Mouse (Mus musculus): ENCODE results near the gene Mapkap1. TPM values are rescaled to one million over a fixed set of nuclear protein-coding genes. Genes with fewer than 3 reads are reported as not detected.

The Mapkap1 gene
- polyA plus RNA-seq, 1 experiment from 2014 or later, result 62.1 TPM

DNA sequence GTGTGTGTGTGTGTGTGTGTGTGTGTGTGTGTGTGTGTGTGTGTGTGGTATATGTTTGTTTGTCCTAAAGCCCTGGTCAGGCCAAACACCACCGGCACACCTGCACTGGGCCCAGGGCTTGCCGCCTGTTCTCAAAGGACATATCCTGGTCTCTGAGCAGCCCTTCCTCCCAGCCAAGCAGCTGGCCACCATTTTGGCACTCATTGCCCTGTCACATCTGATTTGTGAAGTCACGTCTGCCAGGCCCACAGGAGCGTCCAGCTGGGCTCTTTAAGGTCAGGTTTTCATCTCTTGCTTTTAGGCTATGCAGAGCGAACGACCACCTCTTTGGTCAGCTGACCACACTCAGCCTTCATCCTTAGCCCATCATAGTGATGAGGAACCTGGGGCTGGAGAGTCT lies 223.9 kb downstream of the Mapkap1 start:
- DNase-seq (ENCODE audit: low spot score) (no peak), ATAC-seq (no peak)
- 81% methylated on average over 6 of the region's 6 CpGs for WGBS
- Histone ChIP-seq H3K4me2 (replicated peaks; ENCODE audit: low read depth, low read length) (no peak overlapping the region), H3K9me3 (ENCODE audit: low read length) (no peaks in the 10 kb centered on the region), H3K36me3 (ENCODE audit: insufficient read depth, low read length) (no peaks in the 10 kb centered on the region; the same call in 1 of the 2 replicates), H3K27ac (ENCODE audit: low read length) (no peak overlapping the region), H3K9ac (replicated peaks; ENCODE audit: low read depth) (no peak overlapping the region), H3K4me1 (ENCODE audit: insufficient read depth, low read depth, low read length) (peaks cover 7% of the 10 kb centered on the region; the same call in 1 of the 2 replicates), H3K4me3 (ENCODE audit: low read depth, low read length) (no peak overlapping the region), H3K27me3 (replicated peaks; ENCODE audit: insufficient read depth, low read length) (no peaks in the 10 kb centered on the region)
- TF ChIP-seq EP300 (IDR thresholded peaks at IDR 0.05), result no peak
- no peak for TF ChIP-seq CTCF (IDR thresholded peaks at IDR 0.05)

DNA sequence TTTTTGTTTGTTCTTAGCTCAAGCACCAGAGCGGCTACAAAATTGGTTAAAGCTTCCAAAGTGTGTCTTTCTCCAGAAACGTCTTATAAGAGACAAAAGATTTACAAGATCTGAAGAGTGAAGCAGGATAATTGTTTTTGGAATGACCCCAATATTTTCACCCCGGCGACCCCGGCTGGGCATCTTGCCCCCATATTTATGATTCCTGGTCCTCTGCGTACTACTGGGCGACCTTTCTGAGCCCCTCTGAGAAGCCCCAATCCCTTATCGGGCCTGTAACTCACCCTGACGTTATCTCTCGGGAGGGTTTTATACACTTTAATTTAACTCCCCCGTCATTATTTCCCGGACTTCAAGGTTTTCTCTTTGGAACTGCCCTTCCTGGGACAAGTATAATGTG lies 225.5 kb downstream of the Mapkap1 start:
- no peak overlapping the region for H3K27ac ChIP-seq (ENCODE audit: low read length)
- H3K9ac ChIP-seq (replicated peaks; ENCODE audit: low read depth), result no peak overlapping the region
- TF ChIP-seq EP300 (IDR thresholded peaks at IDR 0.05) (no peak), CTCF (IDR thresholded peaks at IDR 0.05) (no peak)
- no peaks in the 10 kb centered on the region for H3K9me3 ChIP-seq (ENCODE audit: low read length)
- H3K4me2 ChIP-seq (replicated peaks; ENCODE audit: low read depth, low read length), result no peak overlapping the region
- ATAC-seq (no peak), DNase-seq (ENCODE audit: low spot score) (no peak)
- H3K36me3 ChIP-seq (ENCODE audit: insufficient read depth, low read length), result no peaks in the 10 kb centered on the region
- H3K27me3 ChIP-seq (replicated peaks; ENCODE audit: insufficient read depth, low read length), result no peaks in the 10 kb centered on the region
- peaks cover 7% of the 10 kb centered on the region; the same call in 1 of the 2 replicates for H3K4me1 ChIP-seq (ENCODE audit: insufficient read depth, low read depth, low read length)
- 71% methylated on average over 12 of the region's 12 CpGs for WGBS
- H3K4me3 ChIP-seq (ENCODE audit: low read depth, low read length), result no peak overlapping the region

- H3K4me3 ChIP-seq (ENCODE audit: low read depth, low read length), result no peak overlapping the region
- 80% methylated on average over 14 of the region's 14 CpGs for WGBS
- no peaks in the 10 kb centered on the region for H3K27me3 ChIP-seq (replicated peaks; ENCODE audit: insufficient read depth, low read length)
- DNase-seq (ENCODE audit: low spot score), result no peak
- no peak overlapping the region for H3K27ac ChIP-seq (ENCODE audit: low read length)
- H3K9ac ChIP-seq (replicated peaks; ENCODE audit: low read depth), result no peak overlapping the region
- peaks cover 4% of the 10 kb centered on the region; the same call in 1 of the 2 replicates for H3K4me1 ChIP-seq (ENCODE audit: insufficient read depth, low read depth, low read length)
- no peaks in the 10 kb centered on the region for H3K36me3 ChIP-seq (ENCODE audit: insufficient read depth, low read length)
- TF ChIP-seq EP300 (IDR thresholded peaks at IDR 0.05), result no peak
- TF ChIP-seq CTCF (IDR thresholded peaks at IDR 0.05), result no peak
- ATAC-seq, result no peak
- H3K9me3 ChIP-seq (ENCODE audit: low read length), result no peaks in the 10 kb centered on the region
- H3K4me2 ChIP-seq (replicated peaks; ENCODE audit: low read depth, low read length), result no peak overlapping the region
Observed at GRCm38 (mm10) chr2:34635249-34636165, 228.9 kb downstream of the Mapkap1 start.

GRCm38 (mm10) chr2:34638955-34639650 lies 232.5 kb downstream of the Mapkap1 start:
- peak; percentile 91 for TF ChIP-seq CTCF (IDR thresholded peaks at IDR 0.05)
- no peak for TF ChIP-seq EP300 (IDR thresholded peaks at IDR 0.05)
- no peaks in the 10 kb centered on the region for H3K36me3 ChIP-seq (ENCODE audit: insufficient read depth, low read length)
- WGBS, result 12% methylated on average over 37 of the region's 37 CpGs
- peak overlapping the region; percentile 26; the same call in 1 of the 2 replicates for H3K4me3 ChIP-seq (ENCODE audit: low read depth, low read length)
- H3K27ac ChIP-seq (ENCODE audit: low read length), result no peak overlapping the region
- peak; percentile 85 for DNase-seq (ENCODE audit: low spot score)
- no peak overlapping the region for H3K9ac ChIP-seq (replicated peaks; ENCODE audit: low read depth)
- H3K9me3 ChIP-seq (ENCODE audit: low read length), result no peaks in the 10 kb centered on the region
- peak; percentile 80 for ATAC-seq
- H3K4me1 ChIP-seq (ENCODE audit: insufficient read depth, low read depth, low read length), result peaks cover 4% of the 10 kb centered on the region; the same call in 1 of the 2 replicates
- H3K27me3 ChIP-seq (replicated peaks; ENCODE audit: insufficient read depth, low read length), result no peaks in the 10 kb centered on the region
- peak overlapping the region; percentile 69 for H3K4me2 ChIP-seq (replicated peaks; ENCODE audit: low read depth, low read length)

GRCm38 (mm10) chr2:34639725-34640124 lies 233.2 kb downstream of the Mapkap1 start:
- ATAC-seq (0 out of 2 replicates have a peak, but pooled peaks have one; percentile 8), DNase-seq (ENCODE audit: low spot score) (no peak)
- no peak for TF ChIP-seq EP300 (IDR thresholded peaks at IDR 0.05)
- no peak for TF ChIP-seq CTCF (IDR thresholded peaks at IDR 0.05)
- H3K9ac ChIP-seq (replicated peaks; ENCODE audit: low read depth), result no peak overlapping the region
- H3K4me3 ChIP-seq (ENCODE audit: low read depth, low read length), result no peak overlapping the region
- H3K36me3 ChIP-seq (ENCODE audit: insufficient read depth, low read length), result no peaks in the 10 kb centered on the region
- H3K27ac ChIP-seq (ENCODE audit: low read length), result no peak overlapping the region
- 57% methylated on average over 5 of the region's 5 CpGs for WGBS
- no peak overlapping the region for H3K4me2 ChIP-seq (replicated peaks; ENCODE audit: low read depth, low read length)
- peaks cover 4% of the 10 kb centered on the region; the same call in 1 of the 2 replicates for H3K4me1 ChIP-seq (ENCODE audit: insufficient read depth, low read depth, low read length)
- H3K27me3 ChIP-seq (replicated peaks; ENCODE audit: insufficient read depth, low read length), result no peaks in the 10 kb centered on the region
- no peaks in the 10 kb centered on the region for H3K9me3 ChIP-seq (ENCODE audit: low read length)

- H3K4me1 ChIP-seq (ENCODE audit: insufficient read depth, low read depth, low read length), result peaks cover 7% of the 10 kb centered on the region; the same call in 1 of the 2 replicates
- H3K9me3 ChIP-seq (ENCODE audit: low read length), result no peaks in the 10 kb centered on the region
- H3K4me3 ChIP-seq (ENCODE audit: low read depth, low read length), result no peak overlapping the region
- DNase-seq (ENCODE audit: low spot score), result peak; percentile 33
- no peak overlapping the region for H3K27ac ChIP-seq (ENCODE audit: low read length)
- H3K36me3 ChIP-seq (ENCODE audit: insufficient read depth, low read length), result no peaks in the 10 kb centered on the region
- 46% methylated on average over 2 of the region's 2 CpGs for WGBS
- H3K27me3 ChIP-seq (replicated peaks; ENCODE audit: insufficient read depth, low read length), result no peaks in the 10 kb centered on the region
- no peak overlapping the region for H3K9ac ChIP-seq (replicated peaks; ENCODE audit: low read depth)
- peak; percentile 64 for TF ChIP-seq CTCF (IDR thresholded peaks at IDR 0.05)
- no peak for TF ChIP-seq EP300 (IDR thresholded peaks at IDR 0.05)
- no peak for ATAC-seq
- no peak overlapping the region for H3K4me2 ChIP-seq (replicated peaks; ENCODE audit: low read depth, low read length)
Observed at GRCm38 (mm10) chr2:34642351-34642750, 235.8 kb downstream of the Mapkap1 start.

Measured in lung, postnatal 0 days (tissue).